Mouse (Mus musculus): ENCODE data around the gene Cox7b2. TPM values are rescaled to one million over a fixed set of nuclear protein-coding genes. Genes with fewer than 3 reads are reported as not detected.

Cox7b2 gene
- total RNA-seq (2023) = not detected in 4 replicates

GRCm38 (mm10) chr5:71548079-71548478, at the start of gene Cox7b2:
Gene Cox7b2 (minus strand): TSS chr5:71548205.

Other genes starting within 250 kb of the Cox7b2 start
- not detected in 4 replicates for gene Gabrb1, start 109.9 kb upstream of the Cox7b2 start, total RNA-seq (2023)
- gene Gabra4, start 110.1 kb upstream of the Cox7b2 start, total RNA-seq (2023) = not detected in 4 replicates

All from B cell, adult 62 days (primary cell).